Mouse (Mus musculus) liver, embryonic 14.5 days (tissue): ENCODE measurements around the gene Tnik.

Source experiments
- CTCF ChIP-seq: IDR thresholded peaks from 2 replicates; pipeline ENCODE4 v1.5.1; 2016; ENCODE audit warnings: antibody characterized with exemption, low read depth, control low read depth
- EP300 ChIP-seq: IDR thresholded peaks from 2 replicates; pipeline ENCODE4 v1.6.1; 2016; ENCODE audit warnings: antibody characterized with exemption, low read depth

DNA sequence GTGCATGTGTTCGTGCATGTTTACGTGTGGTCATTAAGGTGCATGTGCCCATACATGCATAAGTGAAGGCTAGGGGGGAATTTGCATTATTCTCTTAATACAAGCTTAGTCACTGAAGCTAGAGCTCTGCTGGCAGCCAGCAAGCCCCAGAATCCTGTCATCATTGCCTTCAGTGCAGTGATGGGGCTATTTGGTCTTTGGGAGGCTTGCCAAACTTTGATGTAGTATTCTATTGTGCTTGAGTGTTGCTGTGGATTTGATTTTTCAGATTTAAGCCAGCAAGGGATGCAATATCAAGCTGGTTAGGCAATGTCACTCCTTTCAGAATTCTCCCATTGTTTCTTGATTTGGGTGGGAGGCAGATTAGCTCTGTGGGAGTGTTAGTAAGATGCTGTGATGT, 336.5 kb downstream of the Tnik start:
- no peak for TF ChIP-seq EP300
- TF ChIP-seq CTCF, result no peak
